Mouse (Mus musculus) MEL (cell line): ENCODE measurements around the gene Whamm. TPM values are rescaled to one million over a fixed set of nuclear protein-coding genes. Genes with fewer than 3 reads are reported as not detected.

Experiments used
- DNase-seq: peaks from one replicate; pipeline ENCODE4 v3.0.0; 2011; ENCODE audit warnings: low read depth, low spot score
- H3K27ac ChIP-seq: 2 replicates; pipeline ENCODE4 v1.5.1; 2012; ENCODE audit warnings: low read depth, mild to moderate bottlenecking, control low read depth, low read length, moderate library complexity; ENCODE audit not compliant: control insufficient read depth
- H3K27me3 ChIP-seq, 2 experiments: fragments of 150-350 bp in 1 of 2; sonication (generic) in 1 of 2; 2 replicates each; pipeline ENCODE4 v1.6.1; 2012; ENCODE audit warnings: low read length in 2 of 2, mild to moderate bottlenecking in 2 of 2, improper control_type of control experiment in 1 of 2, moderate library complexity in 1 of 2; ENCODE audit not compliant: insufficient read depth in 2 of 2, control insufficient read depth in 1 of 2
- H3K36me3 ChIP-seq, 2 experiments: 2 replicates each; pipeline ENCODE4 v1.6.1; 2012 to 2014; ENCODE audit warnings: low read length in 2 of 2, improper control_type of control experiment in 1 of 2, inconsistent platforms in 1 of 2, mild to moderate bottlenecking in 1 of 2; ENCODE audit not compliant: insufficient read depth in 2 of 2, control insufficient read depth in 1 of 2
- H3K4me1 ChIP-seq, 2 experiments: fragments of 150-350 bp in 1 of 2; sonication (generic) in 1 of 2; 2 replicates each; pipeline ENCODE4 v1.6.1; 2012; ENCODE audit warnings: low read length in 2 of 2, improper control_type of control experiment in 1 of 2, mild to moderate bottlenecking in 1 of 2; ENCODE audit not compliant: insufficient read depth in 2 of 2, control insufficient read depth in 1 of 2
- H3K4me3 ChIP-seq, 2 experiments: fragments of 150-350 bp in 1 of 2; sonication (generic) in 1 of 2; 2 replicates each; pipeline ENCODE4 v1.5.1; 2012; ENCODE audit warnings: low read depth in 2 of 2, low read length in 2 of 2, mild to moderate bottlenecking in 2 of 2, moderate library complexity in 2 of 2, control low read depth in 1 of 2, improper control_type of control experiment in 1 of 2; ENCODE audit not compliant: control insufficient read depth in 1 of 2, insufficient read depth in 1 of 2
- H3K79me2 ChIP-seq: 2 replicates; pipeline ENCODE4 v1.6.1; 2012; ENCODE audit warnings: mild to moderate bottlenecking, low read length, moderate library complexity; ENCODE audit not compliant: control insufficient read depth, poor library complexity, insufficient read depth
- H3K9ac ChIP-seq: 2 replicates; pipeline ENCODE4 v1.6.1; 2012; ENCODE audit warnings: low read depth, mild to moderate bottlenecking, control low read depth, low read length, moderate library complexity; ENCODE audit not compliant: control insufficient read depth, poor library complexity, severe bottlenecking
- H3K9me3 ChIP-seq: fragments of 150-350 bp; sonication (generic); replicated peaks from 2 replicates; pipeline ENCODE4 v1.6.1; 2012; ENCODE audit warnings: mild to moderate bottlenecking, low read length, improper control_type of control experiment, moderate library complexity; ENCODE audit not compliant: insufficient read depth
- BHLHE40 ChIP-seq: IDR thresholded peaks from 2 replicates; pipeline ENCODE4 v1.6.1; 2012; ENCODE audit warnings: low read depth, mild to moderate bottlenecking, inconsistent platforms, low read length, improper control_type of control experiment, borderline replicate concordance
- CHD2 ChIP-seq: IDR thresholded peaks from 2 replicates; pipeline ENCODE4 v1.6.1; 2011; ENCODE audit warnings: low read length, improper control_type of control experiment
- EP300 ChIP-seq, 2 experiments: IDR thresholded peaks; 2 replicates each; pipeline ENCODE4 v1.6.1; 2011; ENCODE audit warnings: improper control_type of control experiment in 2 of 2, low read length in 2 of 2, low read depth in 1 of 2, mild to moderate bottlenecking in 1 of 2
- ETS1 ChIP-seq: IDR thresholded peaks from 2 replicates; pipeline ENCODE4 v1.6.1; 2012; ENCODE audit warnings: low read depth, mild to moderate bottlenecking, inconsistent platforms, low read length, improper control_type of control experiment, moderate library complexity
- GABPA ChIP-seq: IDR thresholded peaks from 2 replicates; pipeline ENCODE4 v1.6.1; 2012; ENCODE audit warnings: low read depth, mild to moderate bottlenecking, inconsistent platforms, low read length, improper control_type of control experiment, moderate library complexity
- GATA1 ChIP-seq: IDR thresholded peaks from 2 replicates; pipeline ENCODE4 v1.6.1; 2011; ENCODE audit warnings: low read depth, low read length, improper control_type of control experiment
- HCFC1 ChIP-seq: IDR thresholded peaks from 2 replicates; pipeline ENCODE4 v1.6.1; 2012; ENCODE audit warnings: low read depth, mild to moderate bottlenecking, inconsistent platforms, low read length, improper control_type of control experiment, moderate library complexity
- JUND ChIP-seq: IDR thresholded peaks from 2 replicates; pipeline ENCODE4 v1.6.1; 2011; ENCODE audit warnings: low read depth, mild to moderate bottlenecking, improper control_type of control experiment, low read length
- KAT2A ChIP-seq: conservative IDR thresholded peaks from 2 replicates; pipeline ENCODE4 v1.6.1; 2012; ENCODE audit warnings: low read depth, low read length, improper control_type of control experiment, inconsistent platforms
- MAFK ChIP-seq: IDR thresholded peaks from 2 replicates; pipeline ENCODE4 v1.6.1; 2011; ENCODE audit warnings: low read depth, mild to moderate bottlenecking, low read length, improper control_type of control experiment, borderline replicate concordance
- MAX ChIP-seq: IDR thresholded peaks from 2 replicates; pipeline ENCODE4 v1.6.1; 2011; ENCODE audit warnings: low read length, improper control_type of control experiment
- MEF2A ChIP-seq: IDR thresholded peaks from 2 replicates; pipeline ENCODE4 v1.6.1; 2014; ENCODE audit warnings: low read depth, mild to moderate bottlenecking, inconsistent platforms, low read length, improper control_type of control experiment; ENCODE audit not compliant: poor library complexity, insufficient replicate concordance, severe bottlenecking; ENCODE audit errors: extremely low read depth
- NELFE ChIP-seq: IDR thresholded peaks from 2 replicates; pipeline ENCODE4 v1.6.1; 2011; ENCODE audit warnings: low read depth, low read length, improper control_type of control experiment
- POLR2AphosphoS2 ChIP-seq: IDR thresholded peaks from 2 replicates; pipeline ENCODE4 v1.6.1; 2011; ENCODE audit warnings: low read length, improper control_type of control experiment
- RAD21 ChIP-seq: IDR thresholded peaks from 2 replicates; pipeline ENCODE4 v1.6.1; 2011; ENCODE audit warnings: mild to moderate bottlenecking, low read depth, low read length, improper control_type of control experiment
- ZC3H11A ChIP-seq: IDR thresholded peaks from 2 replicates; pipeline ENCODE4 v1.6.1; 2012; ENCODE audit warnings: low read depth, mild to moderate bottlenecking, inconsistent platforms, low read length, improper control_type of control experiment
- ZKSCAN1 ChIP-seq: IDR thresholded peaks from 2 replicates; pipeline ENCODE4 v1.6.1; 2012; ENCODE audit warnings: low read depth, mild to moderate bottlenecking, inconsistent platforms, low read length, improper control_type of control experiment, moderate library complexity
- polyA plus RNA-seq, 2 experiments: library from polyadenylated mRNA; stranded (reverse) in 1 of 2; unstranded in 1 of 2; fragments of >175 nt in 1 of 2; fragments of >200 nt in 1 of 2; gene quantifications; 2 replicates each; pipeline versions ENCODE4 v1.2.1 to v1.2.4; 2012; ENCODE audit warnings: low replicate concordance in 2 of 2, low read depth in 1 of 2; ENCODE audit not compliant: insufficient read length in 2 of 2, insufficient read depth in 1 of 2, missing spikeins in 1 of 2
- total RNA-seq: library from RNA; depleted of rRNA; stranded (reverse); fragments of 300-350 nt; gene quantifications from 2 replicates; pipeline ENCODE4 v1.2.3, GENCODE M21; 2012

Gene Whamm
- total and polyA plus RNA-seq, 3 experiments, result 9.4 to 22.9 TPM; not detected in 1

GRCm38 (mm10) chr7:81559231-81559980 lies 11.7 kb upstream of the Whamm start:
- TF ChIP-seq GABPA (no peak), POLR2AphosphoS2 (no peak), JUND (no peak), ZKSCAN1 (no peak), MAFK (no peak), CHD2 (no peak), KAT2A (no peak), MEF2A (no peak), HCFC1 (no peak), ETS1 (no peak)
- H3K27me3 ChIP-seq, result no peaks in the 10 kb centered on the region; a peak in 2 of 4 replicates
- H3K9ac ChIP-seq, result no peak overlapping the region

GRCm38 (mm10) chr7:81560101-81561049 lies 10.7 kb upstream of the Whamm start:
- peak; percentile 47 for DNase-seq
- H3K9me3 ChIP-seq, result no peaks in the 10 kb centered on the region
- peak; percentile 72; the same call in 1 of the 2 replicates for TF ChIP-seq BHLHE40
- TF ChIP-seq ETS1, result 0 out of 2 replicates have a peak, but pooled peaks have one; percentile 14
- no peak for TF ChIP-seq HCFC1
- TF ChIP-seq RAD21, result no peak
- TF ChIP-seq MEF2A, result no peak
- peak in 1 of 2 experiments; percentile 47; a peak in 2 of 4 replicates for TF ChIP-seq EP300 (IDR thresholded peaks at IDR 0.05; ENCODE audit: low read depth in 1 of 2, low read length in 2 of 2)
- TF ChIP-seq CHD2, result no peak
- no peak for TF ChIP-seq NELFE
- TF ChIP-seq MAX, result no peak
- no peak for TF ChIP-seq ZC3H11A
- TF ChIP-seq GATA1, result peak; percentile 39; the same call in 1 of the 2 replicates
- peaks cover 0 to 4% of the 10 kb centered on the region in 2 experiments; a peak in 2 of 4 replicates for H3K36me3 ChIP-seq
- H3K4me3 ChIP-seq, result no peak overlapping the region
- peaks cover 0 to 9% of the 10 kb centered on the region in 2 experiments; a peak in 2 of 4 replicates for H3K4me1 ChIP-seq
- H3K79me2 ChIP-seq, result no peaks in the 10 kb centered on the region
- H3K27ac ChIP-seq, result no peak overlapping the region
- no peak overlapping the region for H3K9ac ChIP-seq
- H3K27me3 ChIP-seq, result peaks cover 0 to 3% of the 10 kb centered on the region in 2 experiments; a peak in 3 of 4 replicates

More at GRCm38 (mm10) chr7:81559231-81559980, 11.7 kb upstream of the Whamm start:
- Histone ChIP-seq H3K4me3 (no peak overlapping the region), H3K9me3 (no peaks in the 10 kb centered on the region), H3K4me1 (peaks cover 0 to 9% of the 10 kb centered on the region in 2 experiments; a peak in 2 of 4 replicates), H3K27ac (no peak overlapping the region), H3K36me3 (peaks cover 0 to 4% of the 10 kb centered on the region in 2 experiments; a peak in 2 of 4 replicates), H3K79me2 (no peaks in the 10 kb centered on the region)
- DNase-seq, result no peak
